ENCODE assay signal across 8 mouse cellular contexts in the genomic region with DNA sequence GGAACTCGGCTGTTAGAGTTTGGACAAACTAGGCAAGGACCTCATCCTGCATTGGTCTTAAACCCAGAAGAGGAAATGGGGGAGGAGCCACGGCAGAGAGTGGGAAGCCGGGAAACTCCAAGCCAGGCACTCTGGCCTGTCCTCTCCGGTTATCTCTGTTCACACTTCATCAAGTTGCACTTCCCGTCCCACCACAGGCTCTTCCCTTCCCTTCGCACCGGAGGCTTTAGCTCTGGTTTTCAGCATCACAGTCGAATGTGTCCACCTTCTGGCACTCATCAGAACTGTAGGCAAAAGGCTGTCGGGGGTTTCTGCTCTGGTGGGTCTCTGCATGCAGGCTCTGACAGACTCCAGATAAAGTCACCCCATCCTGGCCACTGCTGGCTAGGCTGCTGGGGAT. TPM values are rescaled to one million over a fixed set of nuclear protein-coding genes. Genes with fewer than 3 reads are reported as not detected.
A peak's percentile ranks its signal among the peaks of the same experiment; 100 is the strongest.
DNase-seq lines count a peak whose midpoint lies in the region; ATAC-seq lines count a peak whose summit lies in the region.

No protein-coding gene starts in this region.

- H3K4me1 ChIP-seq in heart, embryonic 12.5 days (replicated peaks), result peaks cover 22% of the 10 kb centered on the region
- H3K4me1 ChIP-seq in liver, embryonic 16.5 days (ENCODE audit: control insufficient read depth, low read depth, low read length), result peaks cover 14% of the 10 kb centered on the region

- no peaks in the 10 kb centered on the region for H3K36me3 ChIP-seq in heart, embryonic 12.5 days
- no peaks in the 10 kb centered on the region for H3K36me3 ChIP-seq in liver, embryonic 16.5 days (ENCODE audit: control insufficient read depth, insufficient read depth)

- WGBS in heart, embryonic 12.5 days, result 3% methylated on average over 9 of the region's 9 CpGs
- WGBS in liver, embryonic 16.5 days (ENCODE audit: insufficient replicate concordance), result 5% methylated on average over 9 of the region's 9 CpGs

- no peaks in the 10 kb centered on the region for H3K9me3 ChIP-seq in heart, embryonic 12.5 days (replicated peaks)
- H3K9me3 ChIP-seq in liver, embryonic 16.5 days (replicated peaks; ENCODE audit: control insufficient read depth, low read length), result no peaks in the 10 kb centered on the region

- peak; percentile 39 to 61 for DNase-seq in heart, adult 18-20 months
- no peak for DNase-seq in heart, adult 8-10 months (ENCODE audit: low spot score)
- peak; percentile 47 for DNase-seq in Muller cell, postnatal 12 days (ENCODE audit: inconsistent ontology term)
- DNase-seq in right cerebral cortex, adult 2 months (ENCODE audit: low spot score in 2 of 2), result no peak
- no peak for DNase-seq in frontal cortex, postnatal 25 days (ENCODE audit: low spot score in 2 of 2)

- H3K4me2 ChIP-seq in heart, embryonic 12.5 days, result no peak overlapping the region
- no peak overlapping the region for H3K4me2 ChIP-seq in liver, embryonic 16.5 days (ENCODE audit: low read depth, low read length)

- peak; percentile 66 for ATAC-seq in heart, embryonic 12.5 days (ENCODE audit: insufficient number of reproducible peaks, low FRiP score)
- ATAC-seq in liver, embryonic 16.5 days (ENCODE audit: low read depth), result peak; percentile 28
- ATAC-seq in erythroblast, adult 5-6 weeks (replicated peaks; ENCODE audit: low FRiP score, poor library complexity, severe bottlenecking), result no peak

- peaks cover 48% of the 10 kb centered on the region for H3K27me3 ChIP-seq in heart, embryonic 12.5 days (replicated peaks)
- H3K27me3 ChIP-seq in liver, embryonic 16.5 days (ENCODE audit: control insufficient read depth, insufficient read depth, low read depth, low read length), result peaks cover 5% of the 10 kb centered on the region; the same call in 1 of the 2 replicates

- H3K4me3 ChIP-seq in heart, embryonic 12.5 days, result no peak overlapping the region
- no peak overlapping the region for H3K4me3 ChIP-seq in liver, embryonic 16.5 days (ENCODE audit: low read depth, low read length)

- H3K27ac ChIP-seq in heart, embryonic 12.5 days (ENCODE audit: poor library complexity, severe bottlenecking), result no peak overlapping the region
- H3K27ac ChIP-seq in liver, embryonic 16.5 days (ENCODE audit: low read length), result no peak overlapping the region

- no peak overlapping the region for H3K9ac ChIP-seq in heart, embryonic 12.5 days
- no peak overlapping the region for H3K9ac ChIP-seq in liver, embryonic 16.5 days (ENCODE audit: low read depth, low read length)

RNA-seq across cellular contexts. Expression of a gene that starts 48.5 kb away (rescaled TPM):
- under 1 TPM; 0.13 to 0.32 TPM for total RNA-seq in heart, adult 18-20 months (2021)
- under 1 TPM in 2 of 4 experiments, not detected in 2; 0.09 to 0.11 TPM for total RNA-seq in heart, adult 8-10 months (2022)
- 0.09 TPM in 2 replicates for polyA plus RNA-seq in heart, embryonic 12.5 days (2016; fragmentation: Nextera tagmentation; extraction: Ambion mirVana)
- 0.02 TPM in 1 of 2 replicates, not detected in the other for polyA plus RNA-seq in liver, embryonic 16.5 days (2015; fragmentation: Nextera tagmentation; extraction: Ambion mirVana)
- total RNA-seq in erythroblast, adult 5-6 weeks (2015; ENCODE audit: low replicate concordance), result not detected in 2 replicates
- total RNA-seq in erythroblast, adult 5-6 weeks (2017; ENCODE audit: low replicate concordance), result not detected in 2 replicates

RNA-seq across cellular contexts. Expression of a gene that starts 52.1 kb away (rescaled TPM):
- 10 to 100 TPM; 39.5 to 45.3 TPM for total RNA-seq in heart, adult 18-20 months (2021)
- total RNA-seq in heart, adult 8-10 months (2022), result 10 to 100 TPM; 26.8 to 38.7 (median 30.2) TPM
- 53.3 and 58.5 TPM in 2 replicates for polyA plus RNA-seq in heart, embryonic 12.5 days (2016; fragmentation: Nextera tagmentation; extraction: Ambion mirVana)
- 3.5 and 4.2 TPM in 2 replicates for polyA plus RNA-seq in liver, embryonic 16.5 days (2015; fragmentation: Nextera tagmentation; extraction: Ambion mirVana)
- 7.1 and 14.0 TPM in 2 replicates for total RNA-seq in erythroblast, adult 5-6 weeks (2015; ENCODE audit: low replicate concordance)
- total RNA-seq in erythroblast, adult 5-6 weeks (2017; ENCODE audit: low replicate concordance), result 3.3 and 4.5 TPM in 2 replicates

Comparison
In these comparisons a context has a peak if more than half of its experiments do, and no peak if none do; other contexts are left out.
1. DNase-seq: peak in heart, adult 18-20 months (2 of 2) and Muller cell, postnatal 12 days (single experiment); none in heart, adult 8-10 months (single experiment), right cerebral cortex, adult 2 months (0 of 2) and frontal cortex, postnatal 25 days (0 of 2).